Mouse (Mus musculus) heart, adult 2 months (tissue): ENCODE measurements around the gene B4galnt4.

ENCODE experiments used
- CTCF ChIP-seq: fragments of 200-600 bp; IDR thresholded peaks from 2 replicates; pipeline ENCODE4 v1.8.1; 2022; ENCODE audit warnings: antibody characterized with exemption, mild to moderate bottlenecking, moderate library complexity
- EP300 ChIP-seq: fragments of 200-500 bp; IDR thresholded peaks from 2 replicates; pipeline ENCODE4 v1.6.1; 2011; ENCODE audit warnings: low read depth, low read length, control low read depth; ENCODE audit not compliant: insufficient read depth
- POLR2A ChIP-seq: fragments of 200-500 bp; IDR thresholded peaks from 2 replicates; pipeline ENCODE4 v1.6.1; 2011; ENCODE audit warnings: mild to moderate bottlenecking, low read depth, low read length, control low read depth; ENCODE audit not compliant: insufficient read depth

GRCm38 (mm10) chr7:141011238-141011770 is 49.6 kb upstream of the B4galnt4 start:
- no peak for TF ChIP-seq POLR2A
- no peak for TF ChIP-seq CTCF
- TF ChIP-seq EP300, result no peak
